Comparison of ENCODE assay signal across 7 mouse cellular contexts in genomic region chr11:3832193-3832901, GRCm38 (mm10). TPM values are rescaled to one million over a fixed set of nuclear protein-coding genes. Genes with fewer than 3 reads are reported as not detected.
DNase-seq lines count a peak whose midpoint lies in the region.

No protein-coding gene starts in this region.

- intact Hi-C loops in heart, postnatal 14 days (cut with DNase I): no loop called here
- intact Hi-C loops in heart, postnatal 25 days (cut with DNase I): no loop called here

- DNase-seq in heart, postnatal 14 days: peak; percentile 18 to 46
- no peak for DNase-seq in heart, postnatal 25 days (ENCODE audit: low spot score)
- peak; percentile 56 for DNase-seq in urinary bladder, postnatal 14 days (ENCODE audit: low spot score)
- DNase-seq in urinary bladder, postnatal 10 days (ENCODE audit: low spot score): no peak
- peak; percentile 10 for DNase-seq in c-Kit-positive CD71-negative TER-119-negative erythroid progenitor cells, embryonic 14.5 days (ENCODE audit: low read depth)
- peak; percentile 52 for DNase-seq in lung, postnatal 36 days
- no peak for DNase-seq in spleen, postnatal 4 days (ENCODE audit: low spot score in 2 of 2)

RNA-seq across cellular contexts. Expression of gene Osbp2, which starts 31.4 kb away (rescaled TPM):
- total RNA-seq in heart, postnatal 14 days (2021): 1 to 10 TPM; 6.7 to 8.5 TPM
- total RNA-seq in heart, postnatal 25 days (2021): 10 to 100 TPM in 1 of 2 experiments, 1 to 10 TPM in 1; 9.8 to 11.4 TPM

Comparison
In these comparisons a context has a peak if more than half of its experiments do, and no peak if none do; other contexts are left out.
1. DNase-seq: peak in heart, postnatal 14 days (2 of 2), urinary bladder, postnatal 14 days (single experiment), c-Kit-positive CD71-negative TER-119-negative erythroid progenitor cells, embryonic 14.5 days (single experiment) and lung, postnatal 36 days (single experiment); none in heart, postnatal 25 days (single experiment), urinary bladder, postnatal 10 days (single experiment) and spleen, postnatal 4 days (0 of 2).